Mouse (Mus musculus): Measurements from ENCODE around the gene Cdh22. TPM values are rescaled to one million over a fixed set of nuclear protein-coding genes. Genes with fewer than 3 reads are reported as not detected.

Cdh22 gene
- polyA plus RNA-seq, 1 experiment from 2014 or later, result 4.6 TPM

DNA sequence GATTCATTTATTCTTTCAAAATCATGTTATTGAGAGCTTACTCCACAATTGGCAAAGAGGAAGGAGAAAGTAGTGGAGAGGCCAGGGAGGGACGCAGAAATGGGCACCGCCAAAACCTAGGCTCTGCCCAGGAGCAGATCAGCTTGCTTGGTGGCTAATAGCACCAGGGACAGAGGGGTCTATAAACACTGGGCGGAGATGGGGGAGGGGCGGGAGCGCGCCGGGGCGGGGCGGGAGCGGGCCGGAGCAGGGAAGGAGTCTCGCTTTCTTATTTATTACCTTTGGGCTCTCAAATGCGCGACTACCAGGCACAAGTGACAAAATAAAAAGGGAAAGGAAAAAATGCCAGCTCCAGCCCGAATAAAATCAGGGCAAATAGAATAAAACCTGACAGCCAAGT is 23.7 kb downstream of the Cdh22 start:
- Histone ChIP-seq H3K9ac (ENCODE audit: low read depth, low read length) (no peak overlapping the region), H3K36me3 (ENCODE audit: control insufficient read depth, insufficient read depth, low read length) (no peaks in the 10 kb centered on the region), H3K27me3 (ENCODE audit: control insufficient read depth, insufficient read depth, low read length) (peaks cover 18% of the 10 kb centered on the region; the same call in 1 of the 2 replicates), H3K4me2 (replicated peaks; ENCODE audit: low read depth, low read length) (peak overlapping the region; percentile 19), H3K4me3 (ENCODE audit: low read depth, low read length) (no peak overlapping the region), H3K9me3 (ENCODE audit: control insufficient read depth, low read length) (no peaks in the 10 kb centered on the region), H3K4me1 (replicated peaks; ENCODE audit: control insufficient read depth, insufficient read depth, low read length) (peaks cover 24% of the 10 kb centered on the region), H3K27ac (ENCODE audit: low read depth, low read length) (peak overlapping the region; percentile 24; the same call in 1 of the 2 replicates)
- peak; percentile 61 for DNase-seq (ENCODE audit: low spot score)
- ATAC-seq (ENCODE audit: low FRiP score), result no peak
- WGBS, result under 1% methylated on average over 15 of the region's 15 CpGs

DNA sequence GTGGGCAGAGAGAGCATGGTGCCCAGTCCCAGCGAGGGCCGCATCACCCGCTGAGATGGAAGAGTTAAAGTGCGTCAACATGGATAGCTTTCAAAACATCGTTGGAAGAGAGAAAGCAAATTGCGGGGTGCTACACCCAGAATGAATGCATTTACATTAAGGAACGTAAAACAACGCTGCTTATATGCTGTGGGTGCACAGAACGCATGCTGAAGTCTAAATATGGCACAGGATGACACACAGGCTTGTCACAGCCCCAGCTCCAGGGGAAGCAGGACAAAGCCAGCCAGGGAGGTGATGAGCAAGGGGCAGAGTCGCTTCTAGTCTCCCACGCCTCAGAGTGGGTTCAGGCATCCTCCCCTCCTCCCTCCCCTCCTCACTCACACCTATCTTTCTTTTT is 27.0 kb downstream of the Cdh22 start:
- ATAC-seq (ENCODE audit: low FRiP score), result no peak
- Histone ChIP-seq H3K9me3 (ENCODE audit: control insufficient read depth, low read length) (no peaks in the 10 kb centered on the region), H3K9ac (ENCODE audit: low read depth, low read length) (no peak overlapping the region), H3K4me2 (replicated peaks; ENCODE audit: low read depth, low read length) (no peak overlapping the region), H3K27me3 (ENCODE audit: control insufficient read depth, insufficient read depth, low read length) (peaks cover 8% of the 10 kb centered on the region; the same call in 1 of the 2 replicates), H3K27ac (ENCODE audit: low read depth, low read length) (no peak overlapping the region), H3K36me3 (ENCODE audit: control insufficient read depth, insufficient read depth, low read length) (no peaks in the 10 kb centered on the region), H3K4me3 (ENCODE audit: low read depth, low read length) (no peak overlapping the region), H3K4me1 (replicated peaks; ENCODE audit: control insufficient read depth, insufficient read depth, low read length) (peaks cover 19% of the 10 kb centered on the region)
- no peak for DNase-seq (ENCODE audit: low spot score)
- 75% methylated on average over 11 of the region's 11 CpGs for WGBS

DNA sequence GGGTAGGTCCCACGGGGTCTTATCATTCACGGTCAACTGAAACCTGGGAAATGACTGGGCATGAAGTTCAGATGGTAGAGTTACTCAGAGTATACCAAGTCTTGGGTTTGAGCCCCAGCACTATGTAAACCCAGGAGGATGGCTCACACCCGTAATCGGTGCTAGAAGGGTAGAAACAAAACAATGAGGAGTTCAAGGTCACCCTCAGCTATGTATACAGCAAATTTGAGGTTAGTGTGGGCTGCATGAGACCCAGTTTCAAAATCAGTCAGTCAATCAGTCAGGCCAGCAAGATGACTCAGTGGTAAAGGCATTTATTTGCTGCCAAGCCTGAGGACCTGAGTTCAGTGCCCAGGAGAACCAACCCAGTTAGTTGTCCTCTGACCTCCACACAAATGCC is 27.6 kb downstream of the Cdh22 start:
- no peak overlapping the region for H3K4me3 ChIP-seq (ENCODE audit: low read depth, low read length)

DNA sequence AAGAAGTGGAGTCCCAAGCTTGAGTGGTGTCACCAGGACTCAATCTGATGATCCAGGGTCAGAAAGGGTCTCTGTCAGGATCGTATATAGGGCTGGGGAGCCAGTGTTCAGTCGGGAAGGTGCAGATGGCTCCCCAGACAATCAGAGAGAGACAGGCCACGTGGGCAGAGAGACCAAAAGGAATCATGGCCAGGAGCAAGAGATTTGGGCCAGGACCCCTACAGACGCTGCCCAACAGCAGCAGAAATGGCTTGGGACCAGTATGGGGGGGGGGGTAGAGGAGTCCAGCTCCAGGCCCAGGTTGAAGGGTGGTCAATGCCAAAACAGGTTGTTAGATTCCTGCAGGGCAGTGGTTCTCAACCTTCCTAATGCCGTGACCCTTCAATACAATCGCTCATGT is 29.2 kb downstream of the Cdh22 start:
- Histone ChIP-seq H3K36me3 (ENCODE audit: control insufficient read depth, insufficient read depth, low read length) (no peaks in the 10 kb centered on the region), H3K27ac (ENCODE audit: low read depth, low read length) (no peak overlapping the region), H3K4me3 (ENCODE audit: low read depth, low read length) (no peak overlapping the region), H3K4me2 (replicated peaks; ENCODE audit: low read depth, low read length) (no peak overlapping the region), H3K9ac (ENCODE audit: low read depth, low read length) (no peak overlapping the region), H3K27me3 (ENCODE audit: control insufficient read depth, insufficient read depth, low read length) (0 out of 2 replicates have a peak, but pooled peaks cover 3% of the 10 kb centered on the region), H3K4me1 (replicated peaks; ENCODE audit: control insufficient read depth, insufficient read depth, low read length) (peaks cover 15% of the 10 kb centered on the region), H3K9me3 (ENCODE audit: control insufficient read depth, low read length) (no peaks in the 10 kb centered on the region)
- DNase-seq (ENCODE audit: low spot score), result no peak
- WGBS, result 63% methylated on average over 6 of the region's 6 CpGs
- ATAC-seq (ENCODE audit: low FRiP score), result no peak

More for the DNA sequence above, 27.6 kb downstream of the Cdh22 start:
- DNase-seq (ENCODE audit: low spot score) (no peak), ATAC-seq (ENCODE audit: low FRiP score) (no peak)
- H3K9ac ChIP-seq (ENCODE audit: low read depth, low read length), result no peak overlapping the region
- WGBS, result 91% methylated on average over 4 of the region's 4 CpGs
- peaks cover 8% of the 10 kb centered on the region; the same call in 1 of the 2 replicates for H3K27me3 ChIP-seq (ENCODE audit: control insufficient read depth, insufficient read depth, low read length)
- H3K27ac ChIP-seq (ENCODE audit: low read depth, low read length), result no peak overlapping the region
- H3K4me2 ChIP-seq (replicated peaks; ENCODE audit: low read depth, low read length), result no peak overlapping the region
- H3K9me3 ChIP-seq (ENCODE audit: control insufficient read depth, low read length), result no peaks in the 10 kb centered on the region
- H3K36me3 ChIP-seq (ENCODE audit: control insufficient read depth, insufficient read depth, low read length), result no peaks in the 10 kb centered on the region
- peaks cover 25% of the 10 kb centered on the region for H3K4me1 ChIP-seq (replicated peaks; ENCODE audit: control insufficient read depth, insufficient read depth, low read length)

DNA sequence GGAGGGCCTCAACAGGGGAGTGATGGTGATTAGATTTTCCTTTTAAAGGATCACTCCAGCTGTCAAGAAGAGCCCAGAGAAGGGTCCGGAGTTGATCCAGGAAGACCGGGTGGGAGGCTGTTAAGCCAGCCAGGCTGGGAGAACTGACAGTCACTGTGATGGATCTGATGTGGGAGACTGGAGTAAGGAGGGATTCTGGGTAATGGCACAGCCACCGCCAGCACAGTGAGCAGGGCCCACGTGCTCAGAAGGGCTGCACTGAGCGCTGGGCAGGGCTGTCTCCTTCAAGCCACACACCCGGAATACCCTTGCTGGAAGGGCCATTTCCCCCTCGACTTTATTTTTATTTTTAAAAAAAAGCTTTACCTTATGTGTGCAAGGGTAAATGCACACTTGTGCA is 29.7 kb downstream of the Cdh22 start:
- no peak overlapping the region for H3K4me2 ChIP-seq (replicated peaks; ENCODE audit: low read depth, low read length)
- H3K36me3 ChIP-seq (ENCODE audit: control insufficient read depth, insufficient read depth, low read length), result no peaks in the 10 kb centered on the region
- WGBS, result 38% methylated on average over 7 of the region's 7 CpGs
- no peak overlapping the region for H3K4me3 ChIP-seq (ENCODE audit: low read depth, low read length)
- peaks cover 5% of the 10 kb centered on the region; the same call in 1 of the 2 replicates for H3K27me3 ChIP-seq (ENCODE audit: control insufficient read depth, insufficient read depth, low read length)
- H3K9ac ChIP-seq (ENCODE audit: low read depth, low read length), result no peak overlapping the region
- H3K9me3 ChIP-seq (ENCODE audit: control insufficient read depth, low read length), result no peaks in the 10 kb centered on the region
- ATAC-seq (ENCODE audit: low FRiP score) (peak; percentile 71), DNase-seq (ENCODE audit: low spot score) (no peak)
- no peak overlapping the region for H3K27ac ChIP-seq (ENCODE audit: low read depth, low read length)
- H3K4me1 ChIP-seq (replicated peaks; ENCODE audit: control insufficient read depth, insufficient read depth, low read length), result peaks cover 14% of the 10 kb centered on the region; the same call in 1 of the 2 replicates

DNA sequence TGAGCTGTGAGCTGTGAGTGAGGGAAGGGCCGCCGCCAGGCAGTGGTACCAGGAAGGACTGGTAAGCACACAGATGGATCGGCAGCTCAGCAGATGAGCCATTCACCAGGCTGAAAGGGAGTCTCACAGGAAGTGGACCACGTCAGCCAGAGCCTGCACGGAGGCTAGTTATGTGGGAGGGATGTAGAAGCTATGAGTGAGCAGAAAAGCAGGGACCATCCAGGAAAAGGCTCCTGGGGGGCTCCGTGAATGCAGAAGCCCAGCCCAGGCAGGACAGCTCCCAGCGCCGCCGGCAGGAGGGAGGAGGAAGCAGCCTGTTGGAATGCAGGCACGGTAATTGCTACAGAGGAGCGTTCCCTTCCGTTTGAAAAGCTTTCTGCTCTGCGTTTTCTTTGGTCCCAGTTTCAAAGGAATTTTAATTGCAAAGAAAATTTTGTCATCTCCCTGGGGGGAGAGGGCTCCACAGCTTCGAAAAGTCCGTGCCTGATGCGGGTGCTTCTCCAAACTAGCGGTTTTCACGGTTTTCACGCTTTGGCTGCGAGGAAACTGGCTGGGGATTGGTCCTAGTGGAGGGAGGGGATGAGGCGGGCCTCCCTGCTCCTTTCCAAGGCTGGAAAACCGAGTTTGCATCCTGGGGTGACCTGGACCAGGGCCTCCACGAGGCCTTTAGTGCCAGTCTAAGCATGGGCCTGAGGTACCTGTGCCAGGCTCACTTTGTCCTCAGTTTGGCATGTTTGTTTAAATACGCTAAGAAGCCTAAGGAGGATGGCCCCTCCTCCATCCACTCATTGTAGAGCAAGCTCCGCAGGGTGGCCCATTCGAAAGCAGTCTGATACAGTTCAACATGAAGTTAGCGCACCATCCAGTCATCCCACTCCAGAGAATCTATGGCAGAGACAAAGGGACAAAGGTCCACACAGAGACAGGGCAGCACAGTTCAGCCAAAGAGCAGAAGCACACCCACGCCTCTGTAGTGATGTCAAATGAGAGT is 32.6 kb downstream of the Cdh22 start:
- peak overlapping the region; percentile 45 for H3K27ac ChIP-seq (ENCODE audit: low read depth, low read length)
- peaks cover 14% of the 10 kb centered on the region; the same call in 1 of the 2 replicates for H3K4me1 ChIP-seq (replicated peaks; ENCODE audit: control insufficient read depth, insufficient read depth, low read length)
- ATAC-seq (ENCODE audit: low FRiP score) (peak; percentile 40; the same call in 1 of the 2 replicates), DNase-seq (ENCODE audit: low spot score) (peak; percentile 59)
- H3K27me3 ChIP-seq (ENCODE audit: control insufficient read depth, insufficient read depth, low read length), result peaks cover 3% of the 10 kb centered on the region; the same call in 1 of the 2 replicates
- H3K36me3 ChIP-seq (ENCODE audit: control insufficient read depth, insufficient read depth, low read length), result no peaks in the 10 kb centered on the region
- H3K4me3 ChIP-seq (ENCODE audit: low read depth, low read length), result peak overlapping the region; percentile 12
- 4% methylated on average over 28 of the region's 28 CpGs for WGBS
- H3K4me2 ChIP-seq (replicated peaks; ENCODE audit: low read depth, low read length), result peak overlapping the region; percentile 41
- no peaks in the 10 kb centered on the region for H3K9me3 ChIP-seq (ENCODE audit: control insufficient read depth, low read length)
- peak overlapping the region; percentile 36; the same call in 1 of the 2 replicates for H3K9ac ChIP-seq (ENCODE audit: low read depth, low read length)

DNA sequence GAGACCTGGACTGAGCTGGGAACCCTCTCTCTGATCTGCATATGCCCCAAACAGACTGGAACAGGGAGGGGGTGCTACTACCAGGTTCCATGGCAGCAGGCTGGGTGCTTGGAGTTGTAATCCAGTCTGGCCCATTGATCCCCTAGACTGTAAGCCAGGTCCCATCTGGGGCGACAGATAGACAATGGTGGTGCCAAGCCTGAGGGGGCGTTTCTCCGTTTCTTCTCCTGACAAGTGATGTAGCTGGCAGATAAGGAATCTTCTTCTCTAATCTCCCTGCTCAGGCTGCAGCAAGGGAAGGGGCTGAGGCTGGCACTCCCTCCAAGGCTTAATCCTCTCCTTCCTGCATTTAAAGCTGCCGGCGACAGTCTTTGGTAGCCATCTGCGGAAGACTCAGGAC is 37.1 kb downstream of the Cdh22 start:
- peaks cover 18% of the 10 kb centered on the region for H3K4me1 ChIP-seq (replicated peaks; ENCODE audit: control insufficient read depth, insufficient read depth, low read length)
- no peak for DNase-seq (ENCODE audit: low spot score)
- H3K36me3 ChIP-seq (ENCODE audit: control insufficient read depth, insufficient read depth, low read length), result no peaks in the 10 kb centered on the region
- H3K9ac ChIP-seq (ENCODE audit: low read depth, low read length), result no peak overlapping the region
- H3K9me3 ChIP-seq (ENCODE audit: control insufficient read depth, low read length), result no peaks in the 10 kb centered on the region
- ATAC-seq (ENCODE audit: low FRiP score), result no peak
- H3K27ac ChIP-seq (ENCODE audit: low read depth, low read length), result no peak overlapping the region
- H3K27me3 ChIP-seq (ENCODE audit: control insufficient read depth, insufficient read depth, low read length), result peaks cover 11% of the 10 kb centered on the region
- WGBS, result 81% methylated on average over 6 of the region's 6 CpGs
- no peak overlapping the region for H3K4me2 ChIP-seq (replicated peaks; ENCODE audit: low read depth, low read length)
- no peak overlapping the region for H3K4me3 ChIP-seq (ENCODE audit: low read depth, low read length)

DNA sequence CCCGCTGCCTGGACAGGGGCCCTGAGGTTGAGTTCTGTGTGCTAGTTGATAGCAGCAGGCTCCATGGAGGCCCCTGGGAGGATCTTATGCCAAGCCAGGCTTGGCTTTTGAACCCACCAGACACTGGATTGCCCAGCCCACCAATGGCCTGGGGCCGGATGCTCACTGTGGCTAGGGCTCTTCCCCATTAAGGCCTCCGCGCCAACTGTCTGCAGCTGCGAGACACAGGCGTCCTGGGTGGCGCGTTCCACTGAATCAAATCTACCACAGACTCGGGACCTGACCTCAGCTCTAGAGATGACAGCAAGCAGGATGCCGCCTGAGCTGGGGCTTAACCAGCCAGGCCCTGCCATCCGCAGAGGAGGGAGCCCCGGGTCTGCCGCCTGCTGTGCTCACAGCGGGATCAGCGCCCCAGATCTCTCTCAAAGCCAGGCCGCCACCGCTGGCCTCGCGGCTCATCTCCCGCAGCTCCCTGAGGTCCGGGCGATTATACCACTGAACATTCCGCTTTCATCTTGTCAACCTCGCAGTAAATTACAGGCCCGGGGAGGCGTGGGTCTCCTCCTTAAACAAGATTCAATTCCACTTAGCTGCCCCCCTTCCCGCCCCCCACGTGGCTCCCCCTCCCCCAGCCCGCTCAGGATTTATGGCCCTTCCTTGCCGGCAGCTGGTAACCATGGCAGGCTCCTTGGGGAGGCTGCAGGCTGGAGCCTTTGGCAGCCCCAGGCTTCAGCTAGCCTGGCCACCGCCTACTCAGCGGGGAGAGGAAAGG is 39.1 kb downstream of the Cdh22 start:
- peaks cover 12% of the 10 kb centered on the region for H3K4me1 ChIP-seq (replicated peaks; ENCODE audit: control insufficient read depth, insufficient read depth, low read length)
- no peak overlapping the region; the same call in 1 of the 2 replicates for H3K4me3 ChIP-seq (ENCODE audit: low read depth, low read length)

More for the DNA sequence above, 39.1 kb downstream of the Cdh22 start:
- Histone ChIP-seq H3K36me3 (ENCODE audit: control insufficient read depth, insufficient read depth, low read length) (no peaks in the 10 kb centered on the region), H3K27me3 (ENCODE audit: control insufficient read depth, insufficient read depth, low read length) (peaks cover 11% of the 10 kb centered on the region), H3K9ac (ENCODE audit: low read depth, low read length) (peak overlapping the region; percentile 43; the same call in 1 of the 2 replicates), H3K4me2 (replicated peaks; ENCODE audit: low read depth, low read length) (peak overlapping the region; percentile 33), H3K27ac (ENCODE audit: low read depth, low read length) (peak overlapping the region; percentile 85), H3K9me3 (ENCODE audit: control insufficient read depth, low read length) (no peaks in the 10 kb centered on the region)
- DNase-seq (ENCODE audit: low spot score), result peak; percentile 64
- WGBS, result 5% methylated on average over 32 of the region's 32 CpGs
- peak; percentile 85 for ATAC-seq (ENCODE audit: low FRiP score)

Measured in hindbrain, embryonic 11.5 days (tissue).